Mouse (Mus musculus): ENCODE measurements around the gene Cdh8. TPM values are rescaled to one million over a fixed set of nuclear protein-coding genes. Genes with fewer than 3 reads are reported as not detected.

The Cdh8 gene
- polyA plus RNA-seq (2014; fragmentation: Nextera tagmentation; extraction: Ambion mirVana): 3.3 and 3.4 TPM in 2 replicates

GRCm38 (mm10) chr8:99415966-99416781 is at the start of gene Cdh8:
TSS of gene Cdh8 (minus strand) at chr8:99416471.
- DNase-seq (ENCODE audit: low spot score): peak; percentile 90
- WGBS: under 1% methylated on average over 56 of the region's 58 CpGs
- Histone ChIP-seq H3K9ac (ENCODE audit: low read depth, low read length) (peak within 1 kb of the TSS; percentile 43), H3K27ac (replicated peaks; ENCODE audit: low read depth, low read length) (no peak within 1 kb of the TSS), H3K27me3 (replicated peaks; ENCODE audit: control insufficient read depth, insufficient read depth, low read length) (peaks cover 71% of the 10 kb centered on the region), H3K9me3 (ENCODE audit: control insufficient read depth, low read length) (no peaks in the 10 kb centered on the region), H3K4me3 (ENCODE audit: low read depth, low read length) (peak within 1 kb of the TSS; percentile 48), H3K4me2 (ENCODE audit: low read depth, low read length) (peak within 1 kb of the TSS; percentile 85), H3K36me3 (ENCODE audit: control insufficient read depth, insufficient read depth, low read length) (no peaks in the 10 kb centered on the region), H3K4me1 (ENCODE audit: control insufficient read depth, insufficient read depth, low read length) (no peaks in the 10 kb centered on the region)
- peak; percentile 90 for ATAC-seq (ENCODE audit: low read depth)

DNA sequence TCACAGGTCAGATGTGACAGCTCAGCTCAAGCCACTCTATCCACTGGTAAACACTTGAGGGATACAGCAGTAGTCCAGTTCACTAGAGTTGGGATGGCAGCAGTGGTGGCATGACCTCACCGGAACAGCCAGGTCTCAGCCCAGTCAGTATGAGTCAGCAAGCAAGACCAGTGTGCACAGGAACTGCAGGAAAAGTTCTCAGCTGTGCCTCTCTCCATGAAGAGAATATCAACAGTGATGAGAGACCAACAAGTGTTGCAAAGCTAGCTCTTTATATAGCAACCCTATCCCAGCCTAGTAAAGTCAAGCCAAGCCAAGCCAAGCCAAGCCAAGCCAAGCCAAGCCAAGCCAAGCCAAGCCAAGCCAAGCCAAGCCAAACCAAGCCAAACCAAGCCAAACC is 30.2 kb upstream of the Cdh8 start:
- no peaks in the 10 kb centered on the region for H3K36me3 ChIP-seq (ENCODE audit: control insufficient read depth, insufficient read depth, low read length)
- no peaks in the 10 kb centered on the region for H3K9me3 ChIP-seq (ENCODE audit: control insufficient read depth, low read length)
- H3K9ac ChIP-seq (ENCODE audit: low read depth, low read length): no peak overlapping the region
- H3K4me3 ChIP-seq (ENCODE audit: low read depth, low read length): no peak overlapping the region
- H3K4me2 ChIP-seq (ENCODE audit: low read depth, low read length): no peak overlapping the region
- ATAC-seq (ENCODE audit: low read depth) (no peak), DNase-seq (ENCODE audit: low spot score) (no peak)
- no peak overlapping the region for H3K27ac ChIP-seq (replicated peaks; ENCODE audit: low read depth, low read length)
- 94% methylated on average over 1 of the region's 1 CpGs for WGBS
- no peaks in the 10 kb centered on the region for H3K27me3 ChIP-seq (replicated peaks; ENCODE audit: control insufficient read depth, insufficient read depth, low read length)
- no peaks in the 10 kb centered on the region for H3K4me1 ChIP-seq (ENCODE audit: control insufficient read depth, insufficient read depth, low read length)

DNA sequence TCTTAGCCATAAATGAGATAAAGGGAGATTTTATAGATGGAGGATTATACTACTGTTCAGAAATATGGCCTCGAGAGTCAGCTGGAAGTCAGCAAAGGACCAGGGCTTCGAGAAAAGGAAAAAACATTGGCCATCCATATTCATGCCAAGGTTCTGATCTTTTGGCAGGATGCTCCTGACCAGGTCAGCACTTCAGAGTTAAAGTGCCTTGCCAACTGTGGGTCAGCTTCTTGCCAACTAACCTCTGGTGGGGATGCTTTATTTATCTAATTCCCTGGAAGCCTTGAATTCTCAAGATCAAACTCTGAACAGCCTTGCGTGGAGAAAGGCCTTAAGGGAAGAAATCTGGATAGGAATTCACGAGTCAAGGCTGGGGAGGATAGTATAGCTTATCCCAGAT is 9.6 kb upstream of the Cdh8 start:
- ATAC-seq (ENCODE audit: low read depth) (no peak), DNase-seq (ENCODE audit: low spot score) (no peak)
- Histone ChIP-seq H3K9ac (ENCODE audit: low read depth, low read length) (no peak overlapping the region), H3K27ac (replicated peaks; ENCODE audit: low read depth, low read length) (no peak overlapping the region), H3K27me3 (replicated peaks; ENCODE audit: control insufficient read depth, insufficient read depth, low read length) (no peaks in the 10 kb centered on the region), H3K4me2 (ENCODE audit: low read depth, low read length) (no peak overlapping the region), H3K4me1 (ENCODE audit: control insufficient read depth, insufficient read depth, low read length) (no peaks in the 10 kb centered on the region), H3K36me3 (ENCODE audit: control insufficient read depth, insufficient read depth, low read length) (no peaks in the 10 kb centered on the region), H3K9me3 (ENCODE audit: control insufficient read depth, low read length) (no peaks in the 10 kb centered on the region), H3K4me3 (ENCODE audit: low read depth, low read length) (no peak overlapping the region)
- 72% methylated on average over 4 of the region's 4 CpGs for WGBS

DNA sequence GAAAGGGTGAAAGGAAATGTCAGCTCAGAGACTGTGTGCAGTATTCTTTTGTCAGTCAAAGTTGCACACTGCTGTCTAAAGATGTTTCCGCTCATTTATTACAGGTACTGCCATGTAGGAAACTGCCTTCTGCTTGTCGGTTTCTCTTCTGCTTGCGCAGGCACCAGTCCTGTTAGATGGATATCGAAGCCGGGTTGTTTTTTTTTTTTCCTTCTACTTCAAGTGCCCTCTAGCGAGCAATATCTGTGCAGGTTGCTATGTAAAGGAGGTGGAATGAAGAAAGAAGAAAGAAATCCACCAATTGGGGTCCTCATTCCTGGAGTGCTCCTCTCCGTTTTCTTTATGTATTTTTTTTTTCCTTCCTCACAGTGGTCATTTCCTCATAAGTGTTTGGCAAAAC is 5.2 kb upstream of the Cdh8 start:
- H3K4me3 ChIP-seq (ENCODE audit: low read depth, low read length): no peak overlapping the region
- no peak overlapping the region for H3K9ac ChIP-seq (ENCODE audit: low read depth, low read length)
- WGBS: 28% methylated on average over 7 of the region's 7 CpGs
- H3K9me3 ChIP-seq (ENCODE audit: control insufficient read depth, low read length): no peaks in the 10 kb centered on the region
- no peak overlapping the region for H3K27ac ChIP-seq (replicated peaks; ENCODE audit: low read depth, low read length)
- H3K27me3 ChIP-seq (replicated peaks; ENCODE audit: control insufficient read depth, insufficient read depth, low read length): peaks cover 28% of the 10 kb centered on the region
- no peaks in the 10 kb centered on the region for H3K4me1 ChIP-seq (ENCODE audit: control insufficient read depth, insufficient read depth, low read length)
- peak overlapping the region; percentile 27; the same call in 1 of the 2 replicates for H3K4me2 ChIP-seq (ENCODE audit: low read depth, low read length)
- no peaks in the 10 kb centered on the region for H3K36me3 ChIP-seq (ENCODE audit: control insufficient read depth, insufficient read depth, low read length)
- peak; percentile 47 for DNase-seq (ENCODE audit: low spot score)
- ATAC-seq (ENCODE audit: low read depth): no peak

DNA sequence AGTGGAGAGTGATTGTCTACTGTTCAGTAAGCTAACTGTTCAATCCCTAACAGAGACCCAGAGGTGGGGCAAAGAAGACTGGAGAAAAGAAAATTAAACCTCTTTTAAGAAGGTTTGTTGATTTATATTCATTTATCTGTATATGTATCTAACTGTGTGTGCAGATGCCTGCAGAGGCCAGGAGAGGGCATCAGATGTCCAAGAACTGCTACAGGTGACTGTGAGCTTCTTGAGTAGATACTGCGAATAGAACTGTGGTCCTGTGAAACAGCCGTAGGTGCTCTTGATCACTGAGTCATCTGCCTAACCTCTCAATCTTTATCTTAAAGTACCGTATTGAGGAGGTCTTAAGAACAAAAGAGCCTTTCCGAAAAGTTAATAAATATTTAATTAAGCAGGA is 3.5 kb upstream of the Cdh8 start:
- H3K27me3 ChIP-seq (replicated peaks; ENCODE audit: control insufficient read depth, insufficient read depth, low read length): peaks cover 46% of the 10 kb centered on the region
- no peak overlapping the region for H3K4me2 ChIP-seq (ENCODE audit: low read depth, low read length)
- WGBS: 90% methylated on average over 4 of the region's 4 CpGs
- no peaks in the 10 kb centered on the region for H3K9me3 ChIP-seq (ENCODE audit: control insufficient read depth, low read length)
- H3K9ac ChIP-seq (ENCODE audit: low read depth, low read length): no peak overlapping the region
- DNase-seq (ENCODE audit: low spot score): no peak
- no peak overlapping the region for H3K4me3 ChIP-seq (ENCODE audit: low read depth, low read length)
- no peak overlapping the region for H3K27ac ChIP-seq (replicated peaks; ENCODE audit: low read depth, low read length)
- H3K4me1 ChIP-seq (ENCODE audit: control insufficient read depth, insufficient read depth, low read length): no peaks in the 10 kb centered on the region
- H3K36me3 ChIP-seq (ENCODE audit: control insufficient read depth, insufficient read depth, low read length): no peaks in the 10 kb centered on the region
- no peak for ATAC-seq (ENCODE audit: low read depth)

GRCm38 (mm10) chr8:99417456-99417855 is 1.2 kb upstream of the Cdh8 start:
- H3K4me1 ChIP-seq (ENCODE audit: control insufficient read depth, insufficient read depth, low read length): no peaks in the 10 kb centered on the region
- no peak for ATAC-seq (ENCODE audit: low read depth)
- H3K36me3 ChIP-seq (ENCODE audit: control insufficient read depth, insufficient read depth, low read length): no peaks in the 10 kb centered on the region
- WGBS: 39% methylated on average over 7 of the region's 7 CpGs
- no peak overlapping the region for H3K4me2 ChIP-seq (ENCODE audit: low read depth, low read length)
- H3K27me3 ChIP-seq (replicated peaks; ENCODE audit: control insufficient read depth, insufficient read depth, low read length): peaks cover 66% of the 10 kb centered on the region
- H3K9me3 ChIP-seq (ENCODE audit: control insufficient read depth, low read length): no peaks in the 10 kb centered on the region
- H3K9ac ChIP-seq (ENCODE audit: low read depth, low read length): no peak overlapping the region
- no peak for DNase-seq (ENCODE audit: low spot score)
- no peak overlapping the region for H3K27ac ChIP-seq (replicated peaks; ENCODE audit: low read depth, low read length)
- no peak overlapping the region for H3K4me3 ChIP-seq (ENCODE audit: low read depth, low read length)

GRCm38 (mm10) chr8:99415076-99415965 is 950 bp downstream of the Cdh8 start:
- Histone ChIP-seq H3K27me3 (replicated peaks; ENCODE audit: control insufficient read depth, insufficient read depth, low read length) (peaks cover 71% of the 10 kb centered on the region), H3K27ac (replicated peaks; ENCODE audit: low read depth, low read length) (no peak overlapping the region), H3K9ac (ENCODE audit: low read depth, low read length) (peak overlapping the region; percentile 43), H3K9me3 (ENCODE audit: control insufficient read depth, low read length) (no peaks in the 10 kb centered on the region), H3K4me3 (ENCODE audit: low read depth, low read length) (peak overlapping the region; percentile 48), H3K4me2 (ENCODE audit: low read depth, low read length) (peak overlapping the region; percentile 85), H3K4me1 (ENCODE audit: control insufficient read depth, insufficient read depth, low read length) (no peaks in the 10 kb centered on the region), H3K36me3 (ENCODE audit: control insufficient read depth, insufficient read depth, low read length) (no peaks in the 10 kb centered on the region)
- under 1% methylated on average over 48 of the region's 48 CpGs for WGBS
- ATAC-seq (ENCODE audit: low read depth) (0 out of 2 replicates have a peak, but pooled peaks have one; percentile 23), DNase-seq (ENCODE audit: low spot score) (peak; percentile 10)

GRCm38 (mm10) chr8:99414483-99414921 is 1.8 kb downstream of the Cdh8 start:
- WGBS: 5% methylated on average over 9 of the region's 9 CpGs
- H3K4me2 ChIP-seq (ENCODE audit: low read depth, low read length): peak overlapping the region; percentile 85

More at GRCm38 (mm10) chr8:99414483-99414921, 1.8 kb downstream of the Cdh8 start:
- DNase-seq (ENCODE audit: low spot score) (peak; percentile 10), ATAC-seq (ENCODE audit: low read depth) (no peak)
- Histone ChIP-seq H3K27me3 (replicated peaks; ENCODE audit: control insufficient read depth, insufficient read depth, low read length) (peaks cover 68% of the 10 kb centered on the region), H3K4me3 (ENCODE audit: low read depth, low read length) (peak overlapping the region; percentile 48), H3K9ac (ENCODE audit: low read depth, low read length) (no peak overlapping the region), H3K4me1 (ENCODE audit: control insufficient read depth, insufficient read depth, low read length) (no peaks in the 10 kb centered on the region), H3K27ac (replicated peaks; ENCODE audit: low read depth, low read length) (no peak overlapping the region), H3K36me3 (ENCODE audit: control insufficient read depth, insufficient read depth, low read length) (no peaks in the 10 kb centered on the region), H3K9me3 (ENCODE audit: control insufficient read depth, low read length) (no peaks in the 10 kb centered on the region)
